In the genomic region with DNA sequence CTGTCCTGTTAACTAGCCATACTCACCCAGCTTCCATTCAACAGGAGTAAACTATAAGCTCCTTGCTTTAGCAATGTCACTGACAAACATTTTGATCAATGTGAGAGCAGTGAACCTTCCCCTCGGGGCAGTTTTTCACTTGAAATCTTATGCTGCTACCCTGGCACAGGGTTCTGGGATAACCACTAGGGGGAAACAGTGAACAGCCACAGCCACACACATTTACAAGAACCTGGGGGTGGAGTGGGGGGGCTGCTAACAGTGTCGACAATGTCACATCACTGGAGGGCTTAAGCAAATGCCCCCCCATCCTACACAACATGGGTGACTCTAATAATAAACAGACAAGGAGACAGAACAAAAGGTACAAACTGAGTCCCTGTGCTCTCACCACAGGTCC, we compare ENCODE assay signal across 12 mouse cellular contexts. TPM values are rescaled to one million over a fixed set of nuclear protein-coding genes. Genes with fewer than 3 reads are reported as not detected.
DNase-seq lines count a peak whose midpoint lies in the region; ATAC-seq and TF ChIP-seq lines count a peak whose summit lies in the region.
"Had no signal": no experiment of that assay in that cellular context is flagged by ENCODE, and none has a peak within 500 bp of the region (broad histone marks: within the 10 kb centered on the region; RNA-seq: fewer than 3 reads in every experiment).

No protein-coding gene starts in this region.

- no peak overlapping the region for H3K4me3 ChIP-seq in gastrocnemius, adult 2 months
- H3K4me3 ChIP-seq in ES-Bruce4 (ENCODE audit: low read depth, low read length), result no peak overlapping the region
- H3K4me3 ChIP-seq in embryonic facial prominence, embryonic 11.5 days (ENCODE audit: low read depth, low read length), result no peak overlapping the region
- H3K4me3 ChIP-seq: limb, embryonic 10.5 days; midbrain, embryonic 13.5 days had no signal

- TF ChIP-seq POLR2A in ES-Bruce4 (IDR thresholded peaks at IDR 0.05; ENCODE audit: insufficient read depth, low read length), result no peak

- no peaks in the 10 kb centered on the region for H3K4me1 ChIP-seq in ES-Bruce4 (ENCODE audit: control insufficient read depth, insufficient read depth, low read length)
- no peaks in the 10 kb centered on the region for H3K4me1 ChIP-seq in embryonic facial prominence, embryonic 11.5 days (ENCODE audit: control insufficient read depth, insufficient read depth, low read length)

- peak; percentile 65 for TF ChIP-seq CTCF in gastrocnemius, adult 2 months (IDR thresholded peaks at IDR 0.05)
- TF ChIP-seq CTCF in ES-Bruce4 (IDR thresholded peaks at IDR 0.05; ENCODE audit: low read depth, low read length), result peak; percentile 32

- WGBS in embryonic facial prominence, embryonic 11.5 days, result 34% methylated on average over 2 of the region's 2 CpGs

- H3K9ac ChIP-seq in ES-Bruce4 (ENCODE audit: low read depth, poor library complexity, severe bottlenecking), result no peak overlapping the region
- no peak overlapping the region for H3K9ac ChIP-seq in embryonic facial prominence, embryonic 11.5 days (replicated peaks; ENCODE audit: low read length)
- H3K9ac ChIP-seq: hindbrain, embryonic 14.5 days; midbrain, embryonic 13.5 days had no signal

- no peaks in the 10 kb centered on the region for H3K27me3 ChIP-seq in ES-Bruce4 (ENCODE audit: control insufficient read depth, insufficient read depth, low read length, poor library complexity, severe bottlenecking)
- H3K27me3 ChIP-seq in embryonic facial prominence, embryonic 11.5 days (ENCODE audit: control insufficient read depth, insufficient read depth, low read length), result no peaks in the 10 kb centered on the region
- H3K27me3 ChIP-seq: midbrain, embryonic 13.5 days had no signal

- intact Hi-C loops in gastrocnemius, adult 2 months (cut with DNase I), result loop anchor here (2.0 kb wide), 1 partner anchor 20 kb away; no protein-coding TSS in a partner anchor
- intact Hi-C loops in gastrocnemius, postnatal 14 days (cut with DNase I; ENCODE audit: low total_unique reads), result no loop called here
- intact Hi-C loops in left cerebral cortex, postnatal 14 days (cut with DNase I), result no loop called here
- intact Hi-C loops in left cerebral cortex, postnatal 25 days (cut with DNase I), result no loop called here

- no peaks in the 10 kb centered on the region for H3K9me3 ChIP-seq in ES-Bruce4 (replicated peaks; ENCODE audit: control insufficient read depth, insufficient read depth, low read length, poor library complexity, severe bottlenecking)
- H3K9me3 ChIP-seq in embryonic facial prominence, embryonic 11.5 days (replicated peaks; ENCODE audit: control insufficient read depth, low read length), result no peaks in the 10 kb centered on the region
- H3K9me3 ChIP-seq: limb, embryonic 10.5 days; midbrain, embryonic 13.5 days had no signal

- DNase-seq in gastrocnemius, adult 2 months, result no peak
- DNase-seq in gastrocnemius, postnatal 14 days, result no peak
- DNase-seq in left cerebral cortex, postnatal 14 days (ENCODE audit: low spot score in 2 of 2), result peak; percentile 16 to 44
- no peak for DNase-seq in left cerebral cortex, postnatal 25 days (ENCODE audit: low spot score in 2 of 2)
- peak; percentile 48 for DNase-seq in embryonic facial prominence, embryonic 11.5 days (ENCODE audit: low spot score)
- DNase-seq in right cerebral cortex, postnatal 14 days, result no peak
- no peak for DNase-seq in gastrocnemius, postnatal 25 days
- DNase-seq: cerebellum, adult 11 months had no signal

- peaks cover 11% of the 10 kb centered on the region for H3K36me3 ChIP-seq in ES-Bruce4 (ENCODE audit: control insufficient read depth, insufficient read depth, low read length, poor library complexity, severe bottlenecking)
- no peaks in the 10 kb centered on the region for H3K36me3 ChIP-seq in embryonic facial prominence, embryonic 11.5 days (replicated peaks; ENCODE audit: control insufficient read depth, insufficient read depth, low read depth, low read length)
- H3K36me3 ChIP-seq: limb, embryonic 10.5 days; midbrain, embryonic 13.5 days had no signal

- TF ChIP-seq EP300 in ES-Bruce4 (IDR thresholded peaks at IDR 0.05; ENCODE audit: insufficient read depth, low read depth, low read length), result no peak

- no peak overlapping the region for H3K4me2 ChIP-seq in embryonic facial prominence, embryonic 11.5 days (ENCODE audit: low read depth, low read length)
- H3K4me2 ChIP-seq: hindbrain, embryonic 14.5 days; midbrain, embryonic 13.5 days had no signal

- ATAC-seq in embryonic facial prominence, embryonic 11.5 days (replicated peaks; ENCODE audit: insufficient number of reproducible peaks, low FRiP score, low TSS enrichment, low read depth), result no peak; the same call in 1 of the 2 replicates
- ATAC-seq: midbrain, embryonic 13.5 days had no signal

- H3K27ac ChIP-seq in gastrocnemius, adult 2 months, result peak overlapping the region; percentile 53
- no peak overlapping the region for H3K27ac ChIP-seq in ES-Bruce4 (ENCODE audit: insufficient read depth, low read length)
- no peak overlapping the region for H3K27ac ChIP-seq in embryonic facial prominence, embryonic 11.5 days (replicated peaks; ENCODE audit: low read depth, low read length)
- H3K27ac ChIP-seq: hindbrain, embryonic 14.5 days; limb, embryonic 10.5 days; midbrain, embryonic 13.5 days had no signal

RNA-seq across cellular contexts. Expression of a gene that starts 51.0 kb away (rescaled TPM):
- total RNA-seq in gastrocnemius, adult 2 months (2021), result 10 to 100 TPM; 29.8 to 77.3 TPM
- 10 to 100 TPM; 18.8 to 24.3 TPM for total RNA-seq in gastrocnemius, postnatal 14 days (2021)
- total RNA-seq in left cerebral cortex, postnatal 14 days (2021), result 10 to 100 TPM; 37.9 to 51.9 TPM
- 10 to 100 TPM; 59.8 to 68.8 TPM for total RNA-seq in left cerebral cortex, postnatal 25 days (2021)
- 30.6 and 34.8 TPM in 2 replicates for polyA plus RNA-seq in ES-Bruce4 (2011; ENCODE audit: insufficient read depth, insufficient read length, low read depth, missing spikeins)
- polyA plus RNA-seq in embryonic facial prominence, embryonic 11.5 days (2014; fragmentation: Nextera tagmentation; extraction: Ambion mirVana), result 1.9 and 2.5 TPM in 2 replicates
- total RNA-seq in gastrocnemius, postnatal 25 days (2021), result 10 to 100 TPM; 40.4 to 46.3 TPM

Comparison
In these comparisons a context has a peak if more than half of its experiments do, and no peak if none do; other contexts are left out.
1. DNase-seq: peak in left cerebral cortex, postnatal 14 days (2 of 2) and embryonic facial prominence, embryonic 11.5 days (single experiment); none in gastrocnemius, adult 2 months (single experiment), gastrocnemius, postnatal 14 days (single experiment), left cerebral cortex, postnatal 25 days (0 of 2), right cerebral cortex, postnatal 14 days (single experiment) and gastrocnemius, postnatal 25 days (single experiment).